Mouse (Mus musculus) ES-Bruce4 (cell line): ENCODE data around the gene Gm20449. TPM values are rescaled to one million over a fixed set of nuclear protein-coding genes. Genes with fewer than 3 reads are reported as not detected.
A peak's percentile ranks its signal among the peaks of the same experiment; 100 is the strongest.
"Not testable (repeated sequence)": the region's sequence is repeated elsewhere in the genome, so short reads cannot be mapped to it uniquely, and the experiment has no call there.

Experiments used
- H3K27ac ChIP-seq: 2 replicates; pipeline ENCODE4 v1.5.1; 2012; ENCODE audit warnings: low read length, inconsistent platforms; ENCODE audit not compliant: insufficient read depth
- H3K27me3 ChIP-seq: 2 replicates; pipeline ENCODE4 v1.6.1; 2012; ENCODE audit warnings: mild to moderate bottlenecking, low read length, inconsistent platforms; ENCODE audit not compliant: control insufficient read depth, poor library complexity, insufficient read depth, severe bottlenecking
- H3K36me3 ChIP-seq: 2 replicates; pipeline ENCODE4 v1.6.1; 2012; ENCODE audit warnings: inconsistent platforms, mild to moderate bottlenecking, low read length, moderate library complexity; ENCODE audit not compliant: control insufficient read depth, poor library complexity, insufficient read depth, severe bottlenecking
- H3K4me1 ChIP-seq: one replicate; pipeline ENCODE4 v1.8.1; 2011; ENCODE audit warnings: low read length; ENCODE audit not compliant: control insufficient read depth, insufficient read depth
- H3K4me3 ChIP-seq: 2 replicates; pipeline ENCODE4 v1.5.1; 2011; ENCODE audit warnings: low read depth, mild to moderate bottlenecking, low read length
- H3K9ac ChIP-seq: 2 replicates; pipeline ENCODE4 v1.6.1; 2012; ENCODE audit warnings: low read depth, mild to moderate bottlenecking, inconsistent platforms; ENCODE audit not compliant: poor library complexity, severe bottlenecking
- H3K9me3 ChIP-seq: replicated peaks from 2 replicates; pipeline ENCODE4 v1.6.1; 2012; ENCODE audit warnings: mild to moderate bottlenecking, low read length, inconsistent platforms; ENCODE audit not compliant: control insufficient read depth, poor library complexity, insufficient read depth, severe bottlenecking
- CTCF ChIP-seq: IDR thresholded peaks from one replicate; pipeline ENCODE4 v1.8.1; 2011; ENCODE audit warnings: low read depth, low read length
- EP300 ChIP-seq: IDR thresholded peaks from 2 replicates; pipeline ENCODE4 v1.6.1; 2011; ENCODE audit warnings: low read depth, low read length; ENCODE audit not compliant: insufficient read depth
- POLR2A ChIP-seq: IDR thresholded peaks from one replicate; pipeline ENCODE4 v1.8.1; 2011; ENCODE audit warnings: low read length; ENCODE audit not compliant: insufficient read depth
- polyA plus RNA-seq: library from polyadenylated mRNA; stranded (reverse); fragments of >200 nt; gene quantifications from 2 replicates; pipeline ENCODE4 v1.2.4, GENCODE M21; 2011; ENCODE audit warnings: low read depth; ENCODE audit not compliant: missing spikeins, insufficient read depth, insufficient read length

Gm20449 gene
- 0.19 TPM in 1 of 2 replicates, not detected in the other for polyA plus RNA-seq

- H3K9me3 ChIP-seq, result no peaks in the 10 kb centered on the region
- no peaks in the 10 kb centered on the region for H3K36me3 ChIP-seq
- peak within 1 kb of the TSS; percentile 82 for H3K27ac ChIP-seq
- no peak for TF ChIP-seq CTCF
- TF ChIP-seq EP300, result 0 out of 2 replicates have a peak, but pooled peaks have one; percentile 9
- peak; percentile 78 for TF ChIP-seq POLR2A
- no peaks in the 10 kb centered on the region for H3K27me3 ChIP-seq
- peak within 1 kb of the TSS; percentile 74 for H3K9ac ChIP-seq
- peaks cover 2% of the 10 kb centered on the region for H3K4me1 ChIP-seq
- peak within 1 kb of the TSS; percentile 99 for H3K4me3 ChIP-seq
These were observed at the start of gene Gm20449, which contains the start of gene AW146154 for GRCm38 (mm10) chr7:41499389-41500049. Gm20449 (minus strand) TSS chr7:41499417. AW146154 (minus strand) TSS chr7:41499890.

GRCm38 (mm10) chr7:41512672-41513071 is 13.5 kb upstream of the Gm20449 start:
- Histone ChIP-seq H3K27ac (peak overlapping the region; percentile 86), H3K27me3 (no peaks in the 10 kb centered on the region; the same call in 1 of the 2 replicates)

GRCm38 (mm10) chr7:41512207-41512606 is 13.0 kb upstream of the Gm20449 start:
- Histone ChIP-seq H3K9ac (no peak overlapping the region), H3K27me3 (no peaks in the 10 kb centered on the region; the same call in 1 of the 2 replicates), H3K4me3 (no peak overlapping the region), H3K9me3 (no peaks in the 10 kb centered on the region), H3K4me1 (no peaks in the 10 kb centered on the region), H3K27ac (peak overlapping the region; percentile 86), H3K36me3 (no peaks in the 10 kb centered on the region)
- TF ChIP-seq POLR2A (no peak), EP300 (no peak), CTCF (no peak)

More at GRCm38 (mm10) chr7:41512672-41513071, 13.5 kb upstream of the Gm20449 start:
- H3K9me3 ChIP-seq, result no peaks in the 10 kb centered on the region
- no peak overlapping the region for H3K9ac ChIP-seq
- no peaks in the 10 kb centered on the region for H3K36me3 ChIP-seq
- no peaks in the 10 kb centered on the region for H3K4me1 ChIP-seq
- TF ChIP-seq POLR2A, result no peak
- no peak for TF ChIP-seq CTCF
- no peak for TF ChIP-seq EP300
- no peak overlapping the region for H3K4me3 ChIP-seq

GRCm38 (mm10) chr7:41502402-41502801 is 3.2 kb upstream of the Gm20449 start:
- Histone ChIP-seq H3K36me3 (no peaks in the 10 kb centered on the region), H3K4me1 (peaks cover 2% of the 10 kb centered on the region), H3K27ac (no peak overlapping the region), H3K9ac (no peak overlapping the region), H3K9me3 (no peaks in the 10 kb centered on the region), H3K27me3 (no peaks in the 10 kb centered on the region), H3K4me3 (no peak overlapping the region)
- TF ChIP-seq CTCF (peak; percentile 36), POLR2A (no peak), EP300 (no peak)

- H3K36me3 ChIP-seq, result no peaks in the 10 kb centered on the region
- no peaks in the 10 kb centered on the region for H3K27me3 ChIP-seq
- H3K4me1 ChIP-seq, result peaks cover 2% of the 10 kb centered on the region
- TF ChIP-seq EP300 (no peak), POLR2A (no peak), CTCF (peak; percentile 22)
- H3K4me3 ChIP-seq, result peak overlapping the region; percentile 99
- peak overlapping the region; percentile 45; the same call in 1 of the 2 replicates for H3K27ac ChIP-seq
- no peaks in the 10 kb centered on the region for H3K9me3 ChIP-seq
- H3K9ac ChIP-seq, result peak overlapping the region; percentile 74
These were observed 1.1 kb upstream of the Gm20449 start for GRCm38 (mm10) chr7:41500151-41500934.

- not testable (repeated sequence) for H3K4me1 ChIP-seq, H3K36me3 ChIP-seq, H3K9me3 ChIP-seq, H3K27me3 ChIP-seq
- peak overlapping the region; percentile 74 for H3K9ac ChIP-seq
- H3K4me3 ChIP-seq, result peak overlapping the region; percentile 99
- H3K27ac ChIP-seq, result peak overlapping the region; percentile 72
These were observed 214 bp downstream of the Gm20449 start for GRCm38 (mm10) chr7:41499018-41499388.

- Histone ChIP-seq H3K9ac (peak overlapping the region; percentile 74), H3K4me3 (peak overlapping the region; percentile 99; the same call in 1 of the 2 replicates)
- H3K4me1 ChIP-seq, H3K27me3 ChIP-seq, H3K27ac ChIP-seq, H3K9me3 ChIP-seq, H3K36me3 ChIP-seq: not testable (repeated sequence)
These were observed 753 bp downstream of the Gm20449 start for GRCm38 (mm10) chr7:41498464-41498863.
